Mouse (Mus musculus) liver, adult 2 months (tissue): ENCODE data around the gene St6gal1. TPM values are rescaled to one million over a fixed set of nuclear protein-coding genes. Genes with fewer than 3 reads are reported as not detected.
A peak's percentile ranks its signal among the peaks of the same experiment; 100 is the strongest.
"Not testable (repeated sequence)": the region's sequence is repeated elsewhere in the genome, so short reads cannot be mapped to it uniquely, and the experiment has no call there.

Experiments
- DNase-seq: peaks from one replicate; pipeline ENCODE4 v3.0.0-alpha.2; 2011; ENCODE audit warnings: low read depth, low spot score; ENCODE audit errors: extremely low read depth
- H3K27ac ChIP-seq: fragments of 200-500 bp; replicated peaks from 2 replicates; pipeline ENCODE4 v1.5.1; 2012; ENCODE audit warnings: low read depth, mild to moderate bottlenecking, control low read depth, inconsistent platforms, low read length; ENCODE audit not compliant: insufficient read depth
- H3K27me3 ChIP-seq: fragments of 200-500 bp; 2 replicates; pipeline ENCODE4 v1.6.1; 2012; ENCODE audit warnings: mild to moderate bottlenecking, moderate library complexity, low read length, inconsistent platforms; ENCODE audit not compliant: control insufficient read depth, insufficient read depth
- H3K36me3 ChIP-seq: fragments of 200-500 bp; 2 replicates; pipeline ENCODE4 v1.6.1; 2012; ENCODE audit warnings: low read length, inconsistent platforms; ENCODE audit not compliant: control insufficient read depth, insufficient read depth
- H3K4me1 ChIP-seq: fragments of 200-500 bp; 2 replicates; pipeline ENCODE4 v1.6.1; 2011; ENCODE audit warnings: low read length; ENCODE audit not compliant: control insufficient read depth, insufficient read depth
- H3K4me3 ChIP-seq: fragments of 200-500 bp; 2 replicates; pipeline ENCODE4 v1.5.1; 2011; ENCODE audit warnings: low read depth, mild to moderate bottlenecking, control low read depth, low read length, moderate library complexity; ENCODE audit not compliant: insufficient read depth
- H3K79me2 ChIP-seq: fragments of 200-500 bp; 2 replicates; pipeline ENCODE4 v1.6.1; 2012; ENCODE audit warnings: inconsistent platforms, mild to moderate bottlenecking, low read length, moderate library complexity; ENCODE audit not compliant: control insufficient read depth, insufficient read depth
- H3K9ac ChIP-seq: fragments of 200-500 bp; 2 replicates; pipeline ENCODE4 v1.6.1; 2012; ENCODE audit warnings: low read depth, mild to moderate bottlenecking, control low read depth, inconsistent platforms, low read length
- CTCF ChIP-seq: fragments of 200-500 bp; IDR thresholded peaks from 2 replicates; pipeline ENCODE4 v1.5.1; 2011; ENCODE audit warnings: low read depth, low read length, control low read depth
- POLR2A ChIP-seq: fragments of 200-500 bp; IDR thresholded peaks from 2 replicates; pipeline ENCODE4 v1.6.1; 2011; ENCODE audit warnings: low read length, control low read depth; ENCODE audit not compliant: insufficient read depth; ENCODE audit errors: extremely low read depth
- WGBS: fragments of 180-500 bp; shearing (Covaris S2); methylation state at CpG from one replicate; pipeline ENCODE4 v1.1.7; 2018; 5-methylcytosine and 5-hydroxymethylcytosine counted together
- polyA plus RNA-seq: library from polyadenylated mRNA; depleted of rRNA; stranded (reverse); fragments of >200 nt; gene quantifications from 2 replicates; pipeline ENCODE4 v1.2.3, GENCODE M21; 2012; rRNA removed
- total RNA-seq: library from RNA; depleted of rRNA; stranded (reverse); fragments of >200 nt; gene quantifications from 2 replicates; pipeline ENCODE4 v1.2.3, GENCODE M21; 2014; rRNA removed

The St6gal1 gene
- 36.7 and 50.3 TPM in 2 replicates for total RNA-seq
- 38.1 and 41.3 TPM in 2 replicates for polyA plus RNA-seq

- Histone ChIP-seq H3K9ac (peak within 1 kb of the TSS; percentile 87), H3K27me3 (no peaks in the 10 kb centered on the region)
Measured at GRCm38 (mm10) chr16:23224671-23225068, at the start of gene St6gal1. St6gal1 (plus strand) TSS chr16:23224740.

GRCm38 (mm10) chr16:23174855-23175254 lies 49.7 kb upstream of the St6gal1 start:
- 83% methylated on average over 5 of the region's 5 CpGs for WGBS
- no peak for TF ChIP-seq POLR2A
- DNase-seq, result no peak
- H3K9ac ChIP-seq, result no peak overlapping the region
- H3K4me1 ChIP-seq, result peaks cover 5% of the 10 kb centered on the region; the same call in 1 of the 2 replicates
- H3K27me3 ChIP-seq, result no peaks in the 10 kb centered on the region
- no peaks in the 10 kb centered on the region for H3K79me2 ChIP-seq
- no peaks in the 10 kb centered on the region for H3K36me3 ChIP-seq
- no peak overlapping the region for H3K4me3 ChIP-seq
- H3K27ac ChIP-seq, result no peak overlapping the region

More at GRCm38 (mm10) chr16:23224671-23225068, at the start of gene St6gal1:
- Histone ChIP-seq H3K79me2 (peaks cover 4% of the 10 kb centered on the region; the same call in 1 of the 2 replicates), H3K4me1 (no peaks in the 10 kb centered on the region), H3K36me3 (no peaks in the 10 kb centered on the region), H3K27ac (peak within 1 kb of the TSS; percentile 61), H3K4me3 (peak within 1 kb of the TSS; percentile 68)
- WGBS, result under 1% methylated on average over 20 of the region's 20 CpGs
- DNase-seq, result peak; percentile 85
- TF ChIP-seq CTCF (peak; percentile 93), POLR2A (0 out of 2 replicates have a peak, but pooled peaks have one; percentile 5)

GRCm38 (mm10) chr16:23175956-23176355 lies 48.6 kb upstream of the St6gal1 start:
- H3K9ac ChIP-seq, result no peak overlapping the region
- H3K79me2 ChIP-seq, result no peaks in the 10 kb centered on the region
- no peak for DNase-seq
- H3K36me3 ChIP-seq, result no peaks in the 10 kb centered on the region
- H3K27me3 ChIP-seq, result no peaks in the 10 kb centered on the region
- H3K27ac ChIP-seq, result no peak overlapping the region
- TF ChIP-seq POLR2A, result no peak
- TF ChIP-seq CTCF, result no peak
- peaks cover 5% of the 10 kb centered on the region; the same call in 1 of the 2 replicates for H3K4me1 ChIP-seq
- 69% methylated on average over 3 of the region's 3 CpGs for WGBS
- no peak overlapping the region for H3K4me3 ChIP-seq

- no peak for DNase-seq
- WGBS, result 98% methylated on average over 2 of the region's 2 CpGs
- Histone ChIP-seq H3K4me1 (peaks cover 5% of the 10 kb centered on the region; the same call in 1 of the 2 replicates), H3K79me2 (no peaks in the 10 kb centered on the region), H3K27me3 (no peaks in the 10 kb centered on the region), H3K4me3 (no peak overlapping the region), H3K36me3 (no peaks in the 10 kb centered on the region), H3K27ac (no peak overlapping the region), H3K9ac (no peak overlapping the region)
- TF ChIP-seq POLR2A (no peak), CTCF (no peak)
Measured at GRCm38 (mm10) chr16:23177856-23178255, 46.7 kb upstream of the St6gal1 start.

- no peak overlapping the region for H3K9ac ChIP-seq
- WGBS, result 96% methylated on average over 5 of the region's 5 CpGs
- no peak for DNase-seq
Measured at GRCm38 (mm10) chr16:23178796-23179195, 45.7 kb upstream of the St6gal1 start.

GRCm38 (mm10) chr16:23179436-23179835 lies 45.1 kb upstream of the St6gal1 start:
- H3K4me1 ChIP-seq, H3K27ac ChIP-seq, DNase-seq, H3K36me3 ChIP-seq, H3K27me3 ChIP-seq, H3K4me3 ChIP-seq, H3K9ac ChIP-seq, H3K79me2 ChIP-seq: not testable (repeated sequence)
- 94% methylated on average over 18 of the region's 18 CpGs for WGBS

More at GRCm38 (mm10) chr16:23178796-23179195, 45.7 kb upstream of the St6gal1 start:
- H3K27me3 ChIP-seq, result no peaks in the 10 kb centered on the region
- no peak for TF ChIP-seq POLR2A
- no peak for TF ChIP-seq CTCF
- H3K4me3 ChIP-seq, result no peak overlapping the region
- H3K36me3 ChIP-seq, result no peaks in the 10 kb centered on the region
- peaks cover 3% of the 10 kb centered on the region; the same call in 1 of the 2 replicates for H3K4me1 ChIP-seq
- H3K79me2 ChIP-seq, result no peaks in the 10 kb centered on the region
- no peak overlapping the region for H3K27ac ChIP-seq
